Mouse (Mus musculus) heart, postnatal 0 days (tissue): Measurements from ENCODE around the gene Evx1.

Source experiments
- CTCF ChIP-seq: IDR thresholded peaks from 2 replicates; pipeline ENCODE4 v1.5.1; 2016; ENCODE audit warnings: antibody characterized with exemption, control low read depth, low read depth
- EP300 ChIP-seq: IDR thresholded peaks from 2 replicates; pipeline ENCODE4 v1.6.1; 2016; ENCODE audit warnings: antibody characterized with exemption, low read depth

GRCm38 (mm10) chr6:52298511-52298910 is 14.8 kb upstream of the Evx1 start:
- TF ChIP-seq CTCF = no peak
- no peak for TF ChIP-seq EP300
